Mouse (Mus musculus) 3T3-L1 (cell line): ENCODE results near the gene Mphosph9.
A peak's percentile ranks its signal among the peaks of the same experiment; 100 is the strongest.
"Not testable (repeated sequence)": the region's sequence is repeated elsewhere in the genome, so short reads cannot be mapped to it uniquely, and the experiment has no call there.

Experiments
- DNase-seq: peaks from one replicate; pipeline ENCODE4 v3.0.0-alpha.2; 2015; ENCODE audit warnings: low read depth, low spot score

Gene Mphosph9

DNA sequence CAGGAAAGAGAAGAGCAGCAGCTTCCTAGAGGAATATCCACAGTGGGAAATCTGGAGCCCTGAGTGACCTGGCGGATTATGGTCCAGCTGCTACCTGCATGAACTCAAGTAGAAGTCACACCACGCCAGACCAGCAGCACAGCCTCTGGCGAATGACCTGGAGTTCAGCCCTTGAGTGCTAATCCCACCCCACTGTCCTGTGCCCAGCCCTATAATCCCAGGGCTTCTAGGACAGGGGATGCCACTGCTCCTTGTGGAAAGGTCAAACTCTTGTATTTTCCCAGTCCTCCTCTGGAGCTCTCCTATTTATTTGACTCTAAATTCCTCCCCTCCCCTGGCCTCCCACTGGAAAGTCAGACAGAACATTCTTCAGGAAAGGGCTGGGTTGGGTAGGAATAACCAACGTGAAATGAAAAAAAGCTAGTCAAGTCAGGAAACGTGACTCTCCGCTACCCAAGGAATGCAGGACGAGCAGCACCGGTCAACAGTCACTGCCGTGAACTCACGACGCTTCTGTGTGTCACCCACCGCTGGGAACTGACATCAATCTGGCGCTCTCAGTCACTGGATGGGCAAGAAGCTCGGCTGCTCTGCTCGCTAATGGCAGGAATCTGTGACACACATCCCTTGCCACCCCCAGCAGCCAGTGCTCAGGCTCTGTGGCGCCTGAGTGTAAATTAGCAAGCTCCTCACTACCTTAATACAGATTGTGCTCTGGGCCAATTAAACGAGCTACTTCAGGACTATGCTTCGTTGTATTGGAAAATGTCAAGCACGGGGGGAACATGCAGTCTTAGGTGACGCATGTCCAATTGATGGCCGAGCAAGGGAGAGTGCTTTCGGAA, 86.7 kb downstream of the Mphosph9 start:
- DNase-seq: no peak

DNA sequence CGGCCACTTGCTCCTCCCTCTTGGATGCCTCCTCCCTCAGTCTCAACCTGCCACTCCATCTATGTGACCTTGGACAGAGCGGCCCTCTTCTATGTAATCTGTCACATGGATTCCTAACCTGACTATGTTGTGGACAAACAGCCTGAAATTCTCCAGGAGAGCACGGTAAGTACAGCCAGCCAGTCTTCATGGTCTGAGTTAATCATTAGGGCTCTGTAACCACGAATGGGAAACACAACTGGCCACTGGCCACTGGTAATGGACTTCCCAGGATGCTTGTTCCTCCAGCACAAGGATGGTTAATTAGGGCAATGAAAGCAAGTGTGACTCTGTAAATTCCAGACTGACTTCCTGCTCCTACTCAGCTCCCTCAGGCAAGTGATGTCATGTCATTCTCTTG, 91.6 kb downstream of the Mphosph9 start:
- DNase-seq: no peak

DNA sequence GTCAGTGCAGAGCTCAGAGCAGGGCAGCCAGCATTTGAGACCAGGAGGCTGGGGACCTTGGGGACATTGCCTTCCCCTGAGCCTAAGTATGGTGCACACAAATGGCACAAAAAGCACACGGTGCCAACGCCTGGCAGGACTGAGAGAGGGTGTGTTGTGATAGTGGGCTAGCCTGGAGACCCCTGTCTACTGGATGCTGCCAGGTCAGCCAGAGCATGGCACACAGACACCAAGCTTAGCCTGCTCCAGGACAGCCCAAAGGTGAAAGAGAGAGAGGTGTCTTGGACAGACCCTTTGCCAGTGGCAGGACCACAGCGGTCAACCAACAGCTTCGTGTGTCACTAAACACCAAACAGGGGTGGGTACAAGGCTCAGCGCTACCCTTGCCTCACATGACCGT, 93.0 kb downstream of the Mphosph9 start:
- DNase-seq: no peak

DNA sequence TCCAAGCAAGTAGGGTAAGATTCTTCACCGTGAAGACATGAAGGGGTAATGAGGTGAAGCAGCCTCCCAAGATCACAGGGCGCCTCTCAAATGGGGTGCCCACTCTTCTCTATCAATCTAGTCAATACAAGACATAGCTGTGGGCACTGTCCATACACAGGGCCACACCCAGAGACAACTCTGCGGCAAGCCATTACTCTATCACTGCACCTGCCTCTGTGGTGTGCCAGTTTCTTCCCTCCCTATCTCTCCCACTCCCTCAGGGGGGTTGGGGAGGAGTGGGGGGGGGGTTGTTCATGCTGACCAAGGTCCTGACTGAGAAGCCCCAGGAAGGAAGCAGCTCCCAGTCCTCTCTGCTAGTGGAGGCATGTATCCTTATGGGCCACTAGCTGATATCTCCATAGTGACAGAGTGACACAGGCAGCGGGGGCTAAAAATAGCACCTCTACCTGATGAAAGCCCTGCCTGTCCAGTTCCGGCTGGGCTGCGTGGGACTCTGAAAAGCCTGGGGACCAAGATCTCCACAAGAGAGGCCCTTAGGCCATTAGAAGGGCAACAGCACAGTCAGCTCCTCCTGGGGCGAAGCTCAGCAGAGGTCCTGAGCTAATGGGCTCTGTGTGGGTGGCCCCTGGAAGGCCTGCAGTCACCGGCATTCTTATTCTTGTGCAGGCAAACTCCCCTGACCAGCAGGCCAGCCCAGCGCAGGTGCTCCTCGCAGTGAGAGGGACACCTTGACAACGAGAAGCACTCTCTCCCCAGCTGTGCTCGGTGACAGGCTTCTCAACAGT, 93.7 kb downstream of the Mphosph9 start:
- no peak for DNase-seq

DNA sequence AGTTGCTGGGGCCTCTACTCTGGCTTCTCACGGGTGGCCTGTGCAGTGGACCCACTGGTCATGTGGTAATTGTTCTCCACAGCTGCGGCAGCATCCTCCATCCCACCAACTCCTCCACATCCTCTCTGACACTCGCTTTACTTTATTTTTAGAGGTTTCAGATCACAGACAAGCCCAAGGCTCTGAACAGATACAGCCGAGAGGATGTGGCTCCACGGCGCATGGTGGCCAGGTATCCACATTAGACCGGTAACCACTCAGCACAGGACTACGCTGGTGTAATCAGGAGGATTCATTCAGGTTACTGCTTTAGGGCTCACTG, 94.7 kb downstream of the Mphosph9 start:
- no peak for DNase-seq

DNA sequence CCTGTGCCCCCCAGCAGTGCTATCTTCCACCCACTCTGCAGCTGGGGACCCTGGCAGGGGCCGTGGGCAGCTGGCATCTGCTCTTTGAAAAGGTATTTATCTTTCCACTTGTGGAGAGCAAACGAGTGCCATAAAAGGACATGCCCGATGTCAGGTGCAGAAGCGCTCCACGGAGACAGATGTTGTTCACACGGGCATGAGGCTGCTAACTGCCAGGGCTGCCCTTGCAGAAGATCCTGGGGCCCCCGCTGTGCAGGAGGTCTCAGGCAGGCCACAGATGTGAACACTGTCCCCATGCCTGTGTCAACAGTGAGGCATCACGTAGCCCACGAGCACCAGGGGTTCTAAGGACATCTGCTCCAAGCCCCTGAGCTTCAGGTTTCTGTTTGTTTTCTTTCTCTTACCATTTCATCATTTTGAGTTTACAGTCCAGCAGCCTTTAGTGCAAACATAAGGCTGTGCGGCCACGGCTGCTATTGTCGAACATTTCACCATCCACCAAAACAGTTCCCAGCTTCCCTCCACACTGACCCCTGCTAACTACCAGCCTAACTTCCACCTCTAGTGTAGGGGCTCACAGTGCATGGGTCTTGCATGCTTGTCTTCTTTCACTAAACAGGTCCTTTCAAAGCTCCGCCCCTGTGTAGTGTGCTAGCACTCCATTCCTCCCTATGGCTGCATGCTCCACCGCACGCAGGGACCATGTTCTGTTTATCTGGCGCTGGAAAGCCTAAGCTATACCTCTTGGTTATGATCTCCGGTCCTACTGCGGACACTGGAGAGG, 95.2 kb downstream of the Mphosph9 start:
- no peak for DNase-seq

DNA sequence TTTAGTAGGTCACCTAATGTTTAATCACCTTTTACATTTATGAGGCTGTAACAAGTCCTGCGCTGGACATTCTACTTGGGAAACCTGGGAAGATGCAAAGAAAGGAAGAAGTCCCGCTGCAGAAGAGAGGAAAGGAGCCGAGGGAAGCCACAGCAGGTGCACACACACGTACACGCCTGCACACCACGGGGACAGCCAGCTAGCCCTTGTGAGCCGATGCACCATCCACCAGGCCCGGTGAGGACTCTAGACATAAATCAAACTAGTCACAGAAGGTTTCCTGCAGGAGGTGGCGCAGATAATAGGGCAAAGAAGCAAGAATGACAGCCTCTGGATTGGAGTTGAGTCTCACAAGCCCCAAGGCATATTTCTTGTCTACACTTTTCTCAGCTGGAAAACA, 97.3 kb downstream of the Mphosph9 start:
- no peak for DNase-seq

DNA sequence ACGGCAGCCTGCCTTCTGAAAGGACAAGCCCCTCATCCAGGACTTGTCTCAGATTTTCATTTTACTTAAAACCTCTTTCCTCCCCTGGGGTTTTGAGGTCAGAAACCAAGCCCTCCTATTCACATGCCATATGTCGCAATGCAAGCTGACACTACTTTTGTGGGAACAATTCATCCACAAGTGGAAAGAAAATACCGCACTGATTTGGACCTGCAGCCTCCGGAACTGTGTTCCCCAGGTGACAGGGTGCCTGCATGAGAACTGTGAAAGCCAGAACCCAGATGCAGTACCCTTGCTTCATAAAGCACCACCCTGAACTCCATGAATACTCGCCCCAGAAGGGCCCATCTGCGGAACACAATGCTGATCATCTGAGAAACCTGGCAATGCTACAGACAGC, 100.6 kb downstream of the Mphosph9 start:
- DNase-seq: peak; percentile 57

DNA sequence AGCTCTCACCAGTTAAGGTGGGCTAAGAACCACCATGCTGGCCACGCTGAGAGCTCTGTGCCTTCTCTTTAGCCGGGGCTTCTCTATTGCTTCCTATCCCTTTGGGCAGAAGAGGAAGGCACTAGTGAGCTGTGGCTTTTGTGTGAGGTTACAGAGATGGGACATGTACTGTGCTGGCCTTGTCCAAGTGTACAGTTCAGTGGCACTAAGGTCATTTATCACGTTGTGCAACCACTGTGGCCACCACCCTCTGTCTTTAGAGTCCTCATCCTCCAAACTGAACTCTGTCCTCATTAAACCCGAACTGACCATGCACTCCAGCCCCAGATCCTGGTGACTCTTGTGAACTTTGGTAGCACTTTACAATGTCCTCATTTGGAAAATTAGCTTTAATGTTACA, 101.3 kb downstream of the Mphosph9 start:
- no peak for DNase-seq

DNA sequence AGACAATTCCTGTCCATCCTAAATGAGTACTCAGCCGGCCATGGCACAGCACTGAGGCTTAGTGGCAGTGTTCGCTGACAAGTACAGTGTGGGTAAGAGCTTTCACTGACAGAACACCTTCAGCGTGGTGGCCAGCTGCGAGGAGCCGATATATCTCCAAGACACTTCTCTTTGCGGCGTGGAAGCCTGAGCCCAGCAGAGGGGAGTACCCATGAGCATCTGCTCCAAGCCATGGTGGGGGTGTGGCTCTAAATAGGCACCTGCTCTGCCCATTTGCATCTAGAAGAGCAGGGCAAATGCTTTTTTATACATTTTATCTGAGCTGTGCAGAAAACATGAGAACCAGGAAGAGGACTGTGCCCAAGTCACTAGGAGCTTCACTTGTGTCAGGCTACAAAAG, 101.9 kb downstream of the Mphosph9 start:
- DNase-seq: no peak

DNA sequence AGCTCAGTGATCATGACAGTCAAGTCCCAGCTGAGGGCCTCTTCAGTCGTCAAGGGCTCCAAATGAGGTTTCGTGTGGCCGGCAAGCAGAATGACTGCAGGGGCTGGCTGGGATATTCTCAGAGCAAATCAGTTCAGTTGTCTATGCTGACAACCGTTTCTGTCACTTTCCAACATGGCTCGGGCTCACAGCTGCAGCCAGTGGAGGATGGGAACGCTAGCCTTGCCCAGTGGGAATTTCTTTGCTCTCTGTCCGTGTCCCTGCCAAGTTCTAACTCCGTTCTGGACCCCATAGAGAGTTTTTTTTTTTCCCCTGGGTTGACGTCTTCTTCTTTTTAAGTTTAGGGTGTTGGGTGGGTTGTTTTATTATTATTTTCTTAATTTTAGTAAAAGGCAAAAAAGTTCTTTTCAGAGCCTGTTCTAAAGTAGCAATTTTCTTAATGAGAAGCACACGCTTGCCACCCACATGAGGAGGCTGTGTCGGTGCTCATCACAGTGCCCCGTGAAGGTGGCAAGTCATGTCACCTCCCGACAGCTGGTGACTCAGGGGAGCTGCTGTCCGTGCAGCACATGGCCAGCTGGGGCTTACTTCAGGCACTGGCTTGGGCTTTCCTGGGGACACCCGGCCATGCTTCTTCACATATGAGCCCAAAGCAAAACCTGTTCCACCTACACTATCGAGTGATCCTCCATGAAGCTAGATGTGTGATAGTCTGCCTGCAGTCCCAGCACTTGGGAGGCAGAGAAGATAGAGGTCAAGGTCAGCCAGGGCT, 103.3 kb downstream of the Mphosph9 start:
- DNase-seq: no peak

DNA sequence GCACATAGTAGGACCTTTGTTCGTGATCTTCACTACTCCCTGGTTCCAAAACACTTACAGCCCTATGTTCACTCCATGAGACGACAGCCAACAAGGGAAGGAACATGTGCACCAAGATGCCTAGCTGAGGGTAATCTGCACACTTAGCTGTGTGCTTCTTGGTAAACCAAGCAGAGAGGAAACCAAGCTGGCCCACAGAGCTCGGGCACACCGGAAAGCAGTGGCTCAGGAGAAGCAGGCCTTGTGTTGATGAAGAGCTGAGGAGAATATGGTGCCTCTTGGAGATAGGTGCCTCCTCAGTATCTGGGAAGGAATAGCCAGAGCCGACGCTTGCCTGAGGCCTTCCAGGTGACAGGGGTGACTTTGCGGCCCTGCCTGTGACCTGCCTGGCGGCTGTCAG, 104.2 kb downstream of the Mphosph9 start:
- no peak for DNase-seq

DNA sequence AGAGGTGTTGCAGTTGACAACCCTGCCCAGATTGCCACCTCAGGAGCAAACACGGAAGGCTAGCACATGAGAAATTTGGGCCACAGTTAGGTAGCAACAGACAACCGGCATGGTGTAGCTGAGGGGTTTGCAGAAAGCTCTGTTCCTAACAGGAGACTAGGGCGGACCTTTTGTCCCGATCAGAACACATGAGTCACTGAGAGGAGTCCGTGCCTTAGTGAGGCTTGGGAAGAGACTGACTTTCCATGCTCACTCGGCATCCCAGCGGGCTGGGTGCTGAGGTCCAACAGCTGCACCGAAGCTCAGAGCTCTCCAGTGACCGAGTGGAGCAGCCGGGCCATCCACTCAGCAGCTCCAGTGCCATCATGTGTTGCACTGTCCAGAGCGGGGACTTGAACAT, 105.1 kb downstream of the Mphosph9 start:
- no peak for DNase-seq

DNA sequence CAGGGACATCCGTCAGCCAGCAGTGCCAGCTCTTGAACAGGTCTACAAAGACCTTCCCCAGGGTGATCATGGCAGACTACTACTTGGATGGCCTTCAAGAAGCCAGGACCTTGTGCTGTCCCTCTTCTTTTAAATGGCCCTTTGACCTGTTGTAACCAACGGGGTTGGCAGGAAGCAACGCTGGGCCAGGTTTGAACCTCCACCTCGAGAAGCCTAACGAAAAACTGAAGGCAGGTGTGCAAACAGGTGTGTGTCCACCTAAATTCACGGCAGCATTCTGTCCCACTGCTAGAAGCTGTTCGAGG, 106.1 kb downstream of the Mphosph9 start:
- no peak for DNase-seq

DNA sequence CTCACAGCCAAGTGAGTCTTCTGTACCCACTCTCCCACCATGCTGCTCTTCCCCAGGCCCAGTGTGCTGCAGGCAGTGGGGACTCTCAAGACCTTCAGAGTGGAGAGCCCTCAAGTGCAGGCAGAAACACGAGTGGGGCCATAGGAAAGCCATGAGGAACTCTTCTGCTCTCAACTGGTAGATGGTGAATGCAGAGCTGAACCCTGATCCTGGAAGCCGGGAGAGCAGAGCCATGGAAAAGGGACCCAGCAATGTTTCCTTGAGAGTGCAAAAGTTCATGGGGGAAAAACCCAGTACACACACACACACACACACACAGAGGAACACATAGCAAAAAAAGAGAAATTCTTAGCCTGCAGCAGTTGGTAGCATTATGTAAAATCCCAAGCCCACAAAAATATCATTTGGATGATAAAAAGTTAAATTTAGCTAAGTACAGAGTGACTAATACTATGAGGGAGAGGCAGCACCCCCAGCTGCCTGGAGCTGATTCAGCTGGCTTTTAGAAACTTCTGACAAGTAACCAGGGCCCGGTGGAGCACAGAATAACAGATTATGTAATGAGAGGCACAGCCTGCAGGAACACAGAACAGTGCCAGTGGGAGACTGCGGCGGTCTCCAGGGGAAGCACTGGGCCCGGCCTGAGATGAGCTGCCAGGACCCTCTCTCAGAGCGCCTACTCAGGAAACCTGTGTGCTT, 106.6 kb downstream of the Mphosph9 start:
- DNase-seq: peak; percentile 95

DNA sequence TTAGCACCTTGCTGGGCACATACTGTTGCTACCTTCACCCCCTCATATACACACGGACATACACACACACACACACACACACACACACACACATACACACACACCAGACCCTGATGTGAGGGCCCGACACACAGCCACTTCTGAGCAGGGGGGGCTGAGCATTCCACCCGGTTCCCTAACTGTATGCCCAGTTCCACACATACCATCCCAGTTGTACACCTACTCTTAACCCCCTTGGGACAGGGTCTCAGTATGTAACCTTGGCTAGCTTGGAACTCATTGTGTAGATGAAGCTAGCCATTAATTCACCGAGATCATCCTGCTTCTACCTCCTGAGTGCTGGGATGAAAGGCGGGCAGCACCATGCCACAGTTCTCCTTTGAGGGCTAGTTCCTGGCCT, 107.2 kb downstream of the Mphosph9 start:
- no peak for DNase-seq

DNA sequence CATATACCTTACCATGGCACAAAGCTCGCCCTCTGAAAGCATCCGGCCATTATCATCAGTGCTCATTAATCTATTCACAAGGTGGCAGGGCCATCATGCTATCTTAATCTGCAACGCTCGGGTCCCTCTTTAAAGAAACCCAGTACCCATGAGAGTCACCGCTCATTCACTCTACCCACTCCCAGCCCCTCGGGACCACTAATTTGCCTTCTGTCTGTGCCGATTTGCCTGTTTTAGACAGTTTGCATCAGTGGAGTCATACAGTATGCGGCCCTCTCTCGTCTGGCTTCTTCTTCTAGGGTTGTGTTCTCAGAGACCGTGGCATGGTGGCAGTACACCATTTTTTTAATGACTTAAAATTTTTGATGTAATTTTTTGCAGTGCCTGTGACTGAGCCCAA, 108.3 kb downstream of the Mphosph9 start:
- no peak for DNase-seq

DNA sequence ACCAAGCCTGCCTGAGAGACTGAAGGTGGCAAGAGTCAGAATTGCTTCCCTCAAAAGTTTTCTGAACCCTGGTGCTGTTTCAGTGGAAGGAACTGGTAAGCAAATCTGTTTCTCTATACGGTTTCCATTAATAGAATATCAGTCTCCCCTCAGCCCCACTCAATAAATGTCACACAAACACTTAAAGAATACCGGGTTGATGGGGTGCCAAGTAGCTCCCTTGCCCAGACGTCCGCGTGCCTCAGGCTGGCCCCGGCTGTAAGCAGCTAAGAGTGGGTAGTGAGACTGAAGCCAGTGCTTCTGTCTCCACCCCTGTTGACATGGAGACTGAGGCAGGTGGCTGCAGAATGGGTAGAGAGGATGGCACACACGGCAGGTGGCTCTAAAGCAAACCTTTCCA, 108.8 kb downstream of the Mphosph9 start:
- no peak for DNase-seq

DNA sequence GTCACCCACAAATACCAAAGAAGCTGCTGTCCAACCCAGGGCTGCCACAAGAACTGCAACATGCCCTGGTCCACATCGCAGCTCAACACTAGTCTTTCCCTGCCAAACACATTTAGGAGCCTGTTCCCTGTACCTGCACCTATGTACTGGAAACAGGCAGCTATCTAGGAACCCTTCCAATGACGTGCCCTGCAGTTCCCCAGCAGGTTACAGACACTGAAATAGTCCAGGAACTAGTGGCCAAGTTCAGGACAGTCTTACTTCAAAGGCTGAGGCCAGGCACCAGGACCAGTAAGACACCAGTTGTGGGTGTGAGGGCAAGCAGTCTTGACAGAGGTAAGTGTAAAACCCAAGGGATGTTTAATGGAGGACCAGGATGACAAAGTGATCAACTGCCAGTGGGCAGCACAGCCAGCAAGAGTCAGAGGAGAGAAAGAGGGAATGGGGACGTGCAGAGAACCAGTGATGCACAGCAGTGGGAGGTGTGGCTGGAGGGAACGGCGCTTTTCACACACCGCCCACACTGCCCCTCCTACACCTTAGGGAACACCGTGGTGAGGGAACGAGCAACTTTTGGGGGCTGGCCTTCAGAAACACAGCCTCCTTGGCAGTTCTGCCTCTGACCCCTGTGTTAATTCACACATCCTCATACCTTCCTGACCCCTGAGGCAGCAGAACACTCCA, 110.1 kb downstream of the Mphosph9 start:
- no peak for DNase-seq

DNA sequence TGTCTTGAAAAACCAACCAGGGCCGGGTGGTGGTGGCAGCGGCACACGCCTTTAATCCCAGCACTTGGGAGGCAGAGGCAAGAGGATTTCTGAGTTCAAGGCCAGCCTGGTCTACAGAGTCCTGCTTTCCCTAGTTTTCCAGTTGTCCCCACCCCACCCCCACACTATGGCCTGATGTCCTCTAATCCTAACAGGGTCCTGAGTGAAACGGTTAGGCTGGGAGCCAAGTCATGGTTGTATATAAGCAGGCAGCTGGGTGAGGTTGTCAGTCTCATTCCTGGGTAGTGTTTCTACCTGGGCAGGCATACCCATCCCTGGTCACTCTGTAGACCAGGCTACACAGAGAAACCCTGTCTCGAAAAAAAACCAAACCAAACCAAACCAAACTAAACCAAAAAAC, 110.7 kb downstream of the Mphosph9 start:
- not testable (repeated sequence) for DNase-seq

DNA sequence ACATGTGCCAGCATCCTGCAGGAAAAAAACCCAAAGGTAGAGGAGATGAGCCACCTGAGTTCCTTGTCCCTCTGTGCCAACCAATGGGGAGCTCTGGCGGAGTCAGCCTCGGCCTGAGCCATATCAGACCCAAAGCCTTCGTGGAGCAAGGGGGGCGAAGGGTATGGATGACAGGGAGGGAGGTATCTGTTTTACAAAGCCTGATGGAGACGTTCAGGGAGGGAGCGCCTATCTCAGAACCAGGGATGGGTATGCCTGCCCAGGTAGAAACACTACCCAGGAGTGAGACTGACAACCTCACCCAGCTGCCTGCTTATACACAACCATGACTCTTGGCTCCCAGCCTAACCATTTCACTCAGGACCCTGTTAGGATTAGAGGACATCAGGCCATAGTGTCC, 111.4 kb downstream of the Mphosph9 start:
- DNase-seq: no peak
